Mouse (Mus musculus): ENCODE data around the gene Slc35e3.
"Not testable (repeated sequence)": the region's sequence is repeated elsewhere in the genome, so short reads cannot be mapped to it uniquely, and the experiment has no call there.

Gene Slc35e3

DNA sequence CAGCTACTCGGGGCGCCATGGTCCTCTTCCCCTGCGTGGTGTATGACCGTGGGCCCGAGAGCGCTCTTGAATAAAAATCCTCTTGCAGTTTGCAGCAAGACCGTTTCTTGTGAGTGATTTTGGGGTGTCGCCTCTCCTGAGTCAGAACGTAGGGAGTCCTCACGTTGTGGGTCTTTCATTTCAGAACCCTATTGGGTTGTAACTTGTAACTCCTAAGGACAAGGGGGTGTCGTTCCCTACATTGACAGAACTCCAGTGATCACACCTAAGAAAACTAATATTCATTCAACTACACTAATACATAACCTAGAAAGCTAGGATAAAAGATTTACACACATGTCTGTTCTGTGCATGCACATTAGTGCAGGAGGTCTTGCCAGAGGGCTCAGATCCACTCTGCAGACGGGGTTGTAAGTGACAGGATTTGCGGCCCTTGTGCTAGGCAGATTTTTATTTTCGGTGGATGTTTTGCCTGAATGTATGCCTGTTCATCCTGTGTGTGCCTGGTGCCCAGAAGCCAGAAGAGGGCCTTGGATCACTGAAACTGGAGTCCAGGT, 3.7 kb upstream of the Slc35e3 start:
- DNase-seq (ENCODE audit: low spot score), result no peak

DNA sequence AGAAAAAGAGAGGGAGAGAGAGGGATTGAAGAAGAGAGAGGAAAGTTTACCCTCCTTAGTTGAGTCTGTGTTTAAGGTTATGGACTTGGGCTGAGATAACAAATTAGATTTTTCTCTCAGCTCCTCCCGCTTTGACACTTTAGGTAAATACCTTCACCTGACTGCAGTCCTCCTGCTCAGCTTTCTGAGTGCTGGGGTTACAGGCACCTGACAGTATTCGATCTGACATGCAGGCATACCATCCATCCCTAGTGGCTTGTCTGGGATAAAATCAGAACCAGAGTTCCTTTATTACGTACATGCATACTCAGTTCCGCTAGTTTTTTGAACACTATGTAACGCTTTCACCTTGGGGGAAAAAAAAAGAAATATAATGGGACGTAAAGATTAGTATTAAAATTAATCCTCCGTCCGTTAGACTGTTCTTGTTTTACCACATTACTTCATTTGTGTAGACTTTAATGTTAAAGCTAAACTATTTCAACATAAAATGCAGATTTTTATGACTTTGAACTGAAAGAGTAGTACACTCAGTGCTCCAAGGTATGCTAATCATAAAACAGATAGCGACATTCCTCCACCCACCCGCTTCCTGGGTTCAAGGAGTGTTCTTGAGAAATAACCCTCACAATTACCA, 3.0 kb upstream of the Slc35e3 start:
- no peak for DNase-seq (ENCODE audit: low spot score)

DNA sequence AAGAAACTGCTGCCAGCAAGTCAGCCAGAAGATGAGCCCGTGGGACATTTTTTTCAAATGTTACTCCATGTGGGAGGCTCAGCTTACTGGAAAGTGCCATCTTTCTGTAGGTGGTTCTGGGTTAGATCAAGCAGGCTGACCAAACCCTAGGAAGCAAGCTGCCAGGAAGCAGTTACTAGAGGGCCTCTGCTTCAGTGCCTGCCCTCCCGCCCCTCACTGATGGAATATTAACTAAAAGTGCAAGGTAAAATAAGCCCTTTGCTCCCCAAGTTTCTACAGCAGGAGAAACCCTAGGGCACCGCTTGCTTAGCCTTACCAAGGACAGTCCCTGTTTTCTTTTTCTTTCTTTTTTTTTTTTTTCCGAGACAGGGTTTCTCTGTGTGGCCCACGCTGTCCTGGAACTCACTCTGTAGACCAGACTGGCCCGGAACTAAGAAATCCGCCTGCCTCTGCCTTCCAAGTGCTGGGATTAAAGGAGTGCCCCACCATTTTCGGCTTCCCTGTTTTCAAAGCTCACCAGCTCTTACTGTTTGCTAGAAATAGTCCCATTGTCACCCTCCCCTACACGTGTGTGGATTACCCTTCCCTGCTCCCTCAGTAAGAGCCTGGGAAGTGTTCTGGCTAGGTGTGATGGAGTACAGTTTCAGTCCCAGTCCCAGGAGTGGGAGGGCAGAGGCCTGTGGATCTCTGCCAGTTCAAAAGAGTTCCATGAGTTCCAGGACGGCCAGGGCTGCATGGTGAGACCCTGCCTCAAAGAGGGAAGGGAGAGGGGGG, 2.3 kb upstream of the Slc35e3 start:
- DNase-seq (ENCODE audit: low spot score), result no peak

DNA sequence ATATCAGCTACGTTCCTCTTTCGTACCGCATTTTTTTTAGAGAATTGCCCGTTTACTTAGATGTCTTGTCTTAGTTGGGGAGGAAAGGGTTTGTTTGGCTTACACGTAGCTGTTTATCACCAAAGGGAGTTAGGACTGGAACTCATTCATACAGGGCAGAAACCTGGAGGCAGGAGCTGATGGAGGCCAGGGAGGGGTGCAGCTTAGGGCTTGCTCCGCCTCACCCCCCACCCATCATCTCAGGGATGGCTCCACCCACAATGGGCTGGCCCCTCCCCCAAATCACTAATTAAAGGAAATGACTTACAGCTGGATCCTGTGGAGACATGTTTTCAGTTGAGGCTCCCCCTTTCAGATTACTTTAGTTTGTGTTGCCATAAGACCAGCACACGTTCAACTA, 1.5 kb upstream of the Slc35e3 start:
- no peak for DNase-seq (ENCODE audit: low spot score)

DNA sequence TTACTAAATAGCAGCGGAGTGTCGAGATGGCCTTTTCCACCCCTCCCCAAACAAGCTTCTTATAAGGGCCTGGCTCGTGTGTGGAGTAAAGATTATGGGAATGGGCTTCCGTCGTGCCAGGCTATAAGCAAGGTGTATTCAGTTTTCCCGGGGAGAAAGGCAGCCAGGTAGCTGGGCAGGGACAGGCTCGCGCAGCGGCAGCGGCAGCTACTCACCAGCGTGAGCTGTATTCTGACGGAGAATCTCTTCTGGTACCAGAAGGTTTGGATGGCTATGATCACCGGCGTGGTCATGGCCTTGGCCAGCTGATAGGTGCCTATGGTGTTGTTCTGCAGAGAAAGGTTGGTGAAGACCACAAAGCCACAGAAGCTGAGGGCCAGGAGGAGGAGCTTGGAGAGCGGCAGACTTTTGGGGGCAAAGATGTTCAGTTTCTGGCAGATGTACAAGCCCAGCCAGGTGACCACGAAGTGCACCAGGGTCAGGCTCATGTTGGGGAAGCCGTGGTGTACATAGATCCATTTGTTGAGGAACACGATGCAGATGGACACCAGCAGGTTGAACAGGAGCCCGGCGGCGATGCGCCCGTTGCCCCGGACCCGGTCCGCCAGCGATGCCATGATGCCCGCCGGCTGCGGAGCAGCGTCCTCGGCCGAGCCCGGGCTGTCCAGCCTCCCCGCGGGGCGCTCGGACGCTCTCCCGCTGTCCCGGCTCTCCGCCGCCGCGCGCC, 432 bp downstream of the Slc35e3 start:
- DNase-seq (ENCODE audit: low spot score), result not testable (repeated sequence)

DNA sequence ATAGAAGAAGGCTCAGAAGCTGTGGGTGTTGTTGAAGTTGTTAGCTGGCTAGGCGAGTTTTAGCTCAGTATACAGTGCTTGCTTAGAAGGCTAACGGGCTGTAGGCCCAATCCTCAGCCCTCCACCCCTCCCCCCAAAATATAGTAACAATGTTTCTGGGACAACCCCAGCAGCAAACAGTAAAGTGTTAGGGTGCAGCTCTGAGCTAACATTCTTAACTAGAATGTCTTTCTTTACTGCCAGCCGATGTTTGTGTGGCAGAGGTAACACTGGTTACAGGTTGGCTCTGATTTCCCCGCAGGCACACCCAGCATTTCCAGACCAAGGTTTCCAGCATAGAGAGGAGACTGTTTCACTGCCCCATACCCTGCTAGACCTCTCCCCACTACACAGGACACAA, 2.2 kb downstream of the Slc35e3 start:
- no peak for DNase-seq (ENCODE audit: low spot score)

DNA sequence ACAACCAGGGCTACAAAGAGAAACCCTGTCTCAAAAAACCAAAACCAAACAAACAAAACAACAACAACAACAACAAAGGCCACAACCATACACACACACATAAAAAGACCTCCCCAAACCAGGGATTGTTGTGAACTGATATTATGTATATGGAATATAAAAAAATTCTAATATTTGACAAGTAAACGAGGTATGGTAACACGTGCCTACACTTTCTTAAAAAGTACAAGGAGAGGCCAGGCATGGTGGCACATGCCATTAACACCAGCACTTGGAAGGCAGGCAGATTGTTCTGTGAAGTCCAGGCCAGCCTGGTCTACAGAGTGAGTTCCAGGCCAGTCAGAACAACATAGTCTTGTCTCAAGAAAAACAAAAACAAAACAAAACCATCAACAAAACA, 3.0 kb downstream of the Slc35e3 start:
- no peak for DNase-seq (ENCODE audit: low spot score)

DNA sequence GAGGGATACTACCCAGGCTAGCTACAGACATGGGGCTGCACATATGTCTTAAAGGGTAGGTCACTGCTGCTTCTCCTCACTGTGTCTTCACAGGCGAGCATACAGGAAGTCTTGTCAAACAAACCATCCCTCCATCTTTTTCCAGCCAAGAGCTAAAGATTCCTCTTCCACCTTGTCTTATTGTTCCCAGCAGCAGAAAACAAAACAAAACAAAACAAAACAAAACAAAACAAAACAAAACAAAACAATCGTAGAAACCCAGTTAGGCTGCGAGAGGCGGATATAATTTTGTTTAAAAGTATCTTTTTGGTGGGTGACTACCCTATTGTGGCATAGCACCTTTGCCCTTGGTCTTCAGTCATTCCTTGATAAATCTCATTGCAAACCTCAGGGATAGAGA, 3.5 kb downstream of the Slc35e3 start:
- no peak for DNase-seq (ENCODE audit: low spot score)

DNA sequence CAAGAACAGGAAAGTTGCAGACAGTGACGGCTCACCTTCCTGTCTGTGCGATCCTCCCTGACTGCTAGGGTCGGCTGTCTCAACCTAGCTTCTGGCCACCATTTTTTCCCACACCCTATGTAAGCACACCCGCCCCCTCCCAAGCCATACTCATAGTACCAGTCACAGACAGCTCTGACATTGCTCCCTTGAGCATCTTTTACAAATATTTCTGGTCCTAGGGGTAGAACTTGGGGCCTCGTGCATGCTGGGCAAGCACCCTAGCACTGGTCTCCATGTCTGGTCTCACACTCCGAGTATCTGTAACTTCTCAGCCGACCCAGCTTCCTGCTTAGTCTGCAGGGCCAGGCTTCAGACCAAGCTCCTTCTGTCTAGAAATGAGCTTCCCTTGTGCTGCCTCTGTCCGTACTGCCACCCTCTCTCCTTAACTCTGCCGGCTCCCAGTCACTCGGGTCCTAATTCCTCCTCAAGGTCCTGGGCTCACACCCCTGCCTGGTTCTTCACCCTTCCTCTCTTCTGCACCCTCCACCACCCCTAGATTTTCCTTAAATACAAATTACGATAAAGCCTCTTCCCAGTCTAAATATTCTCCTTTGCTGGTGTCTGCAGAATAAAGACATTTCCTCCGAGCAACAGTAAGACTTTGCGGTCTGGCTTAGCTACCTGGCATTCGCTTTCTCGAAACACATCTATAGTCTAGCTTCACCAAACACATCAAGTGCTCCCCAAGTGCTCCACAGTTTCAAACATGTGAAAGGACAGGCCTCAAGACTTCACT, 4.3 kb downstream of the Slc35e3 start:
- DNase-seq (ENCODE audit: low spot score), result no peak

DNA sequence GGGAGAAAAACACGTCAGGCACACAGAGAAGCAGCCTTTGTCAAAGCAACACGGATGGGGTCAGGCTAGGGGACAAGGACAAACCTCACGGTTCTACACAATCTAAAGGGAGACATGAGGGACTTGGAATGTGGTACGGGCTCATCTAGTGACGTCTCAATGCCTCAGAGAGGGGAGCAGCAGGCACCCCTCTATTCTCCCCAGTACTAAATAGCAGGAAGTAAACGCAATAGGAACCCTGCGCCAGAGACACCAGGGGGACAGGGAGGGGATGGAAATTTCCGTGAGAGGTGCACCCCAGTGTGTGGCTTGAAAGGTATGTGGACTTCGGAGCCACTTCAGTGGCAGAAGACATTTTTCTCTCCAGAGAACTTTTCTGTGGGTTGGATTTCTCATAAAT, 5.2 kb downstream of the Slc35e3 start:
- DNase-seq (ENCODE audit: low spot score), result no peak

DNA sequence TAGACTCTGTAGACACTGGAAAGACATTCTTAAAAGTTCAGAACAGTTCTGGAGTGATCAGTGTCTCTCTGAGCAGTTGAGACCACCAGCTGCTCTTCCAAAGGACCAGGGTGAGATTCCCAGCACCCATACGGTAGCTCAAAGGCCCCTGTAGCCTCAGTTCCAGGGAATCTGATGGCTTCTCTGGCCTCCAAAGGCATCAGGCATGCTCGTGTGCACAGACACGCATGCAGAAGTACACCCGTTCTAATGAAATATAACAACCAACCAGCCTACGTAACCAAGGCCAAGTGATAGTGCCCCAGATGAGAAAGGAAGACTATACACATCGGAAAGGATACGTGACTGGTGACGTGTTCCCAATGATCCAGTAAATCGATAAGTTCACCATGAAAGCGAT, 6.0 kb downstream of the Slc35e3 start:
- no peak for DNase-seq (ENCODE audit: low spot score)

DNA sequence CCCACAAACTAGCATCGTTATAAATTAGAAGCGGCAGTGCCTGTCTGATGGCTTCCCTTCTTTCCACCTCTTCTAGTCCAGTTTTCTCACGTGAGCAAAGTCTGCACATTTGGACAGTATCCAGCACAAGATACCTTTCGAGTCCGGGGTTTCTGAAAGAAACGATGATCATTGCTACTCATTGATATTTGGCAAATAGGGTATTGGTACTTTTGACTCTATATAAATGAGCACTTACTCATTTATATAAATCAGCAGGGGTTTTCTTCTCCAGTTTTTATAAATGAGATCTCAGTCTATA, 6.6 kb downstream of the Slc35e3 start:
- DNase-seq (ENCODE audit: low spot score), result no peak

DNA sequence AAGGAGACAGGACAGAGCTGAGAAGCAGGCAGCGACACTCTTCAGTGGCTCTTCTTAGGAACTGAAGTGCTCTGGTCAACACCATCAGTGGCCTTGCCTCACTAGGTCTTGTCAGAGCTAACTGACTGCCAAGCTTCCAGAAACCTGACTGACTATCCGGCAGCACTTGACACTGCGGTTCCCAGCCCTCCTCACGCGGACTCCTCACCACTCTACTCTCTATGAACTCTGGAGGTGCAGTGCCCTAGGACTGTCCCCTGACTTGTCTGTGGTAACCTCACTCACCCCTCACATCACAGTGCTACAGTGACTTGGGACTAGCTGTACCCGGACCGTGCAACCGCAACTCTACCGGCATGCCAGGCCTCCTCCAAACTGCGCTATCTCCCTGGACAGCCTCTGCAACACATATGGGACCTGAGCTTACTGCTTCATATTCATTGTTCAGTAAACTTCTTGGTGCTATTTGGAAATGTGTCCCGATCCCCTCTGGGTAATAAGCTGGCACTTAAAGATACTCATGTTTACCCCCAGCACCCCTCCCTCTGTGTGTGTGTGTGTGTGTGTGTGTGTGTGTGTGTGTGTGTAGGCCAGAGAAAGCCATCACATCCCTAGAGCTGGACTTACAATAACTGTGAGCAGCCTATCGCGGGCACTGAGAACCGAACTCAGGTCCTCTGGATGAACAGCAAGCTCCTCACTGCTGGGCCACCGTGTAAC, 7.1 kb downstream of the Slc35e3 start:
- no peak for DNase-seq (ENCODE audit: low spot score)

DNA sequence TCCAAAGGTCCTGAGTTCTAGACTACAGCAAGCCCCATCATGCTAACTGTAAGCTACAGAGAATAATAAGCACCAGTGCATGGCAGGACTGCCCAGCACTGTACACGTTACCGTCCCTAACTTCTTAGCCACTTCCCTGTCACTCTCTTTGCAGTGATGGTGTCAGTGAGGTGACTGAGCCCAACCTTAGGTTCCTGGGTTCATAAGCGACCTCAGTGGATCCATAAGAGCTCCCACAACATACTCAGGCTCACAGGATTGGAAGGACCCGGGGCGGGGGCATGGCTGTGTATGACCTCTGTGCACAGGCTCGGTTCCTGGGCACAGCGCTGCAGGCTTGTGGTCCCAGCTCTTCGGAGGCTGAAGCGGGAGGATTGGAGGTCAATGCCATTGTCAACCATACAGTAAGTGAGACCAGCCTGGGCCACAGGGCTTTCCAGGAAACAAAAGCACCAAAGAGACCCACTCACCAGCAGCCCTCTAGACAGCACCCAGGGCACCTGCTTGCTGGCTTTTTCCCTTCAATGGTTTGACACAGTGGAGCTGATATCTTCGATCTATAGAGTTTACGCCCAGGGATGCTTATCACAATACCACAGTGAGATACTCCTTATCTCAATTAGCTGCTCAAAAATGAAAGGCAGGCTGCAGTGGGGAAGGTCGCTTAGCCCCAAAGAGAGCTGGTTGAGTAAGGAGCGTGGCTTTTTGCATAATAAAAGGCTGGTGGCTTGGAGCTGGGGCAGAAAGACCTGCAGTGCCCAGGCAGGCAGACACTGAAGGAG, 7.8 kb downstream of the Slc35e3 start:
- DNase-seq (ENCODE audit: low spot score), result no peak

DNA sequence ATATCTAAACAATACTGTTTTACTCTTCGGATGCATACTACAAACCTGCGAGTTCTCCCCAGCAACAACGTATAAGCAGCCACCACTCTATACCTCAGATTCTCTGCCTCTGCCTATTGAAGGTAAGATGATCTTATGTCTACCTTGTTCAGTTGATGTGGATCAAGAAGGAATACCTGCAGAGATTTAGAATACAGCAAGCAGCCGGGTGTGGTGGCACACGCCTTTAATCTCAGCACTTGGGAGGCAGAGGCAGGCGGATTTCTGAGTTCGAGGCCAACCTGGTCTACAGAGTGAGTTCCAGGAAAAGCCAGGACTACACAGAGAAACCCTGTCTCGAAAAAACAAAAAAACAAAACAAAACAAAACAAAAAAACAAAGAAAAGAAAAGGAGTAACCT, 8.7 kb downstream of the Slc35e3 start:
- not testable (repeated sequence) for DNase-seq (ENCODE audit: low spot score)

DNA sequence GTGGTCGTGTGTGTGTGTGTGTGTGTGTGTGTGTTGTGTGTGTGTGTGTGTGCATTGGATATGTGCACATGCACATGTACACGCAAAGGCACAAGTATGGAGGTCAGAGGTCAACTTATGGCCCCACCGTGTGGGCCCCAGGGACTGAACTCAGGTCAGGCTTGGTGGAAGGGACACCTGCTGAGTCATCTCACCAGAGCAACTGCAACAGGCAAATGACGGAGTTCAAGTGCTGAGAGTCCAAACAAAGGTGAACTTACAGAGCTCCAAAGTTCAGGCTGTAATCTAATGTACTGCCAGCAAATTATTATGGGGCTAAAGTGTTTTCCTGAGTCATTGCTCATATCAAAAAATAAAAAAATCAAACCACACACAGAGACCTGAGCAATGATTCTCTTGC, 9.1 kb downstream of the Slc35e3 start:
- no peak for DNase-seq (ENCODE audit: low spot score)

DNA sequence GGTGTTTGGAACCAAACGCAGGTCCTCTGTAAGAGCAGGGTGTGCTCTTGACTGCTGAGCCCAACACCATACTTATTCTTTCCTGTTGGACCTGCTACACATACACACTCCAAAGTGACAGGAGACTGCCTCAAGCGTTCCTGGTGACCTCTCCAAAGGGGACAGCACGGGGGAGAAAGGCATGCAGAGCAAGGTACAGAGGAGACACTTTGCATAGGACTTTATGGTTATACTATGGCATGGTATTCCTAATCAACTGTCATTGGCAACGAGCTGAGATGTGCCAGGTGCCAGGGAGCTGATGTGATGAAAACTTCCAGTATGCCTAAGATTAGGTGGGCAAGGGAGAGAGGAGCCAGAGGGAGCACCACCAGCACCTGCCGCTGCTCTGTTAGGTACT, 9.6 kb downstream of the Slc35e3 start:
- no peak for DNase-seq (ENCODE audit: low spot score)

DNA sequence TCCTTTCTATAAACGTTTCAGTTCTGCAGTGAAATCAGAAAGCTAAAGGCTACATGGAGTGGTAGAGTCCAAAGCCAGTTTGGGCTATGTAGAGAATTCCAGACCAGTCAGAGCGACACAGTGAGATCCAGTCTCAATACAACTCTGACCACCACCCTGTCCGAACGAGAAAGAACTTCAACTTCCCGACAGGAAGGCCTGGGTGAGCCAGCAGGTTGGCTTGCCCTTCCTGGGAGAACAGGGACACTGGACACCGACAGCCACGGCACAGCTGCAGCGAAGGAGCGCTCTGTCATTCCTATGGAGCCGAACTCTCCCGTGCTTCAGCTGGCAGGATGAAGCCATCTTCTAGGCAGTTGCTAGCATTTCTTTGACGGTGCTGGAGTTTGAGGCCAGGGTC, 10.8 kb downstream of the Slc35e3 start:
- not testable (repeated sequence) for DNase-seq (ENCODE audit: low spot score)

DNA sequence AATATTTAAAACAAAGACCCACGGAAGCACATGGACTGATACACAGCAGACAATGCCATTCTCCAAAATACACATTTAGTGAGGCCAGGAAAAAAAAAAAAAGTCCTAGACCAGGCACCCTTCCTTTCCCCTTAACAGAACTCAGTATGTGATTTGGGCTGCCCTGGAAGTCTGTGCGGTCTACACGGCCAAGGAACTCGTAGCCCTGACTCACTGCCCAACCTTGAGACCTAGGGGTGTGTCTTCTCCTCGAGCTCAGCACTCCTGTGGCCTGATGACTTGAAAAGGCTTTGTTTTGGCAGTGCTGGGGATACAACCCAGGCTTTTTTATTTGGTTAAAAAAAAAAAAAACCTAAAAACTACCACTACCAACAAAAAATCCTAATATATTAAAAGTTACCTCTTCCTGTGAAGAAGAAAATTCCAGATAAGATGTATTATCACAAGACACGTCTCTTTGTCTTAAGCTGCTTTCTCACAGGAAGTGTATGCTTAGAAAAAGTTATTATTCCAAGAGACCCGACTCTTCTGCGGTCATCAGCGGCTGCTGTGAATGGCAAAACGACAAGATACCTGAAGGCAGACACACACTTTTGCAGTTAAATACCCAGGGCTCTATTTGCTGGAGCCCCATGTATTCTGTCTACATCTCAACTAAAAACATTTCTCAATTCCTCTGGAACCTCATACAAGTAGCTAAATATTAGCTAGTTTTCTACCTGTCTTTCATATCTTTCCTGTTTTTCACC, 11.9 kb downstream of the Slc35e3 start:
- DNase-seq (ENCODE audit: low spot score), result not testable (repeated sequence)

DNA sequence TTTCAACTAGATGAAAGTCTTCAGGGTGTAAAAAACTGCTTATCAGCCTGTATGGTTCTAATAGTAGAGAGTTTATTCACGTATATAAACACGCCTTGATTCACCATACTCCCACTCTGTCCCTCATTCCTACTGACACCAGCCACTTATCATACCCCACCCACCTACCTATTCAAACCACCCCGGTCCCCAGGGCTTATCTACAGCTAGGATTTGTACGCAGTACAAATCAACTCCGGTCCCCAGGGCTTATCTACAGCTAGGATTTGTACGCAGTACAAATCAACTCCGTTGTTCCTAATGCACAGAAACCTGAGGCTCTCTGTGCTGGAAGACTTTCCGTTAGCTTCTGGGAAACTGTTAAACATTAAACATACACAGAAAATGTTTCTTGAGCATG, 12.5 kb downstream of the Slc35e3 start:
- DNase-seq (ENCODE audit: low spot score), result not testable (repeated sequence)

Data from ovary, postnatal 10 days (tissue).